Mouse (Mus musculus): Measurements from ENCODE around the gene Gm4871. TPM values are rescaled to one million over a fixed set of nuclear protein-coding genes. Genes with fewer than 3 reads are reported as not detected.
A peak's percentile ranks its signal among the peaks of the same experiment; 100 is the strongest.

The Gm4871 gene
- total and polyA plus RNA-seq, 3 experiments = not detected

GRCm38 (mm10) chr5:145004495-145004894 is 28.1 kb downstream of the Gm4871 start (continued):
- TF ChIP-seq ETS1 (IDR thresholded peaks at IDR 0.05; ENCODE audit: low read depth, low read length) (peak; percentile 71; the same call in 1 of the 2 replicates), JUND (IDR thresholded peaks at IDR 0.05; ENCODE audit: low read depth, low read length) (no peak), BHLHE40 (IDR thresholded peaks at IDR 0.05; ENCODE audit: borderline replicate concordance, low read depth, low read length) (no peak), POLR2A (IDR thresholded peaks at IDR 0.05; ENCODE audit: control insufficient read depth in 1 of 2, insufficient read depth in 1 of 2, low read depth in 1 of 2, low read length in 2 of 2, poor library complexity in 1 of 2) (no peak), GATA1 (IDR thresholded peaks at IDR 0.05; ENCODE audit: low read depth, low read length) (0 out of 2 replicates have a peak, but pooled peaks have one; percentile 7), USF1 (IDR thresholded peaks at IDR 0.05; ENCODE audit: low read depth, low read length) (no peak), EP300 (IDR thresholded peaks at IDR 0.05; ENCODE audit: low read depth in 1 of 2, low read length in 2 of 2) (0 out of 4 replicates have a peak, but pooled peaks of 1 of the 2 experiments have one; percentile 13), RCOR1 (IDR thresholded peaks at IDR 0.05; ENCODE audit: low read depth, low read length) (no peak)

GRCm38 (mm10) chr5:145003362-145003761 is 29.2 kb downstream of the Gm4871 start:
- DNase-seq (ENCODE audit: low read depth, low spot score) = no peak
- Histone ChIP-seq H3K79me2 (ENCODE audit: control insufficient read depth, insufficient read depth, low read length, poor library complexity) (no peaks in the 10 kb centered on the region), H3K27me3 (ENCODE audit: control insufficient read depth in 1 of 2, insufficient read depth in 2 of 2, low read length in 2 of 2) (no peaks in the 10 kb centered on the region), H3K4me1 (ENCODE audit: control insufficient read depth in 1 of 2, insufficient read depth in 2 of 2, low read length in 2 of 2) (peaks cover 12% of the 10 kb centered on the region in 2 experiments; a peak in 3 of 4 replicates), H3K36me3 (ENCODE audit: control insufficient read depth in 1 of 2, insufficient read depth in 2 of 2, low read length in 2 of 2) (no peaks in the 10 kb centered on the region; a peak in 2 of 4 replicates), H3K9me3 (replicated peaks; ENCODE audit: insufficient read depth, low read length) (no peaks in the 10 kb centered on the region), H3K27ac (ENCODE audit: control insufficient read depth, low read depth, low read length) (no peak overlapping the region), H3K4me3 (ENCODE audit: control insufficient read depth in 1 of 2, insufficient read depth in 1 of 2, low read depth in 2 of 2, low read length in 2 of 2) (no peak overlapping the region), H3K9ac (ENCODE audit: control insufficient read depth, low read depth, low read length, poor library complexity, severe bottlenecking) (no peak overlapping the region)
- TF ChIP-seq POLR2AphosphoS5 (IDR thresholded peaks at IDR 0.05; ENCODE audit: borderline replicate concordance, low read depth, low read length) (no peak), BHLHE40 (IDR thresholded peaks at IDR 0.05; ENCODE audit: borderline replicate concordance, low read depth, low read length) (no peak), SIN3A (IDR thresholded peaks at IDR 0.05; ENCODE audit: low read length) (no peak), TCF12 (IDR thresholded peaks at IDR 0.05; ENCODE audit: low read depth, low read length) (no peak), CTCF (IDR thresholded peaks at IDR 0.05 in 2 of 3, conservative IDR thresholded peaks at IDR 0.05 in 1 of 3; ENCODE audit: control insufficient read depth in 1 of 3, insufficient read depth in 1 of 3, low read depth in 2 of 3, low read length in 3 of 3, poor library complexity in 1 of 3, severe bottlenecking in 1 of 3) (no peak), KAT2A (conservative IDR thresholded peaks at IDR 0.05; ENCODE audit: low read depth, low read length) (no peak), POLR2AphosphoS2 (IDR thresholded peaks at IDR 0.05; ENCODE audit: low read length) (no peak), ETS1 (IDR thresholded peaks at IDR 0.05; ENCODE audit: low read depth, low read length) (no peak), ZMIZ1 (IDR thresholded peaks at IDR 0.05; ENCODE audit: low read depth, low read length) (no peak)

- Histone ChIP-seq H3K9me3 (replicated peaks; ENCODE audit: insufficient read depth, low read length) (no peaks in the 10 kb centered on the region), H3K4me3 (ENCODE audit: control insufficient read depth in 1 of 2, insufficient read depth in 1 of 2, low read depth in 2 of 2, low read length in 2 of 2) (no peak overlapping the region), H3K4me1 (ENCODE audit: control insufficient read depth in 1 of 2, insufficient read depth in 2 of 2, low read length in 2 of 2) (peaks cover 3 to 7% of the 10 kb centered on the region in 2 experiments; a peak in 2 of 4 replicates), H3K36me3 (ENCODE audit: control insufficient read depth in 1 of 2, insufficient read depth in 2 of 2, low read length in 2 of 2) (no peaks in the 10 kb centered on the region), H3K27ac (ENCODE audit: control insufficient read depth, low read depth, low read length) (no peak overlapping the region), H3K79me2 (ENCODE audit: control insufficient read depth, insufficient read depth, low read length, poor library complexity) (no peaks in the 10 kb centered on the region), H3K9ac (ENCODE audit: control insufficient read depth, low read depth, low read length, poor library complexity, severe bottlenecking) (no peak overlapping the region), H3K27me3 (ENCODE audit: control insufficient read depth in 1 of 2, insufficient read depth in 2 of 2, low read length in 2 of 2) (no peaks in the 10 kb centered on the region)
- DNase-seq (ENCODE audit: low read depth, low spot score) = peak; percentile 90
- TF ChIP-seq JUND (IDR thresholded peaks at IDR 0.05; ENCODE audit: low read depth, low read length) (no peak; the same call in 1 of the 2 replicates), ZC3H11A (IDR thresholded peaks at IDR 0.05; ENCODE audit: low read depth, low read length) (peak; percentile 60), MAFK (IDR thresholded peaks at IDR 0.05; ENCODE audit: borderline replicate concordance, low read depth, low read length) (no peak), MYB (IDR thresholded peaks at IDR 0.05; ENCODE audit: low read depth, low read length) (no peak), POLR2AphosphoS2 (IDR thresholded peaks at IDR 0.05; ENCODE audit: low read length) (no peak), E2F4 (IDR thresholded peaks at IDR 0.05; ENCODE audit: borderline replicate concordance, low read depth, low read length) (no peak), MAX (IDR thresholded peaks at IDR 0.05; ENCODE audit: low read length) (no peak), EP300 (IDR thresholded peaks at IDR 0.05; ENCODE audit: low read depth in 1 of 2, low read length in 2 of 2) (peak in 1 of 2 experiments; percentile 20; a peak in 1 of 4 replicates), RCOR1 (IDR thresholded peaks at IDR 0.05; ENCODE audit: low read depth, low read length) (no peak), USF1 (IDR thresholded peaks at IDR 0.05; ENCODE audit: low read depth, low read length) (no peak), ZMIZ1 (IDR thresholded peaks at IDR 0.05; ENCODE audit: low read depth, low read length) (no peak), UBTF (IDR thresholded peaks at IDR 0.05; ENCODE audit: borderline replicate concordance, insufficient read depth, low read depth, low read length) (no peak), SMC3 (IDR thresholded peaks at IDR 0.05; ENCODE audit: low read depth, low read length) (peak; percentile 95), RAD21 (IDR thresholded peaks at IDR 0.05; ENCODE audit: low read depth, low read length) (peak; percentile 70), POLR2AphosphoS5 (IDR thresholded peaks at IDR 0.05; ENCODE audit: borderline replicate concordance, low read depth, low read length) (no peak), ZKSCAN1 (IDR thresholded peaks at IDR 0.05; ENCODE audit: low read depth, low read length) (no peak), TCF12 (IDR thresholded peaks at IDR 0.05; ENCODE audit: low read depth, low read length) (no peak), ETS1 (IDR thresholded peaks at IDR 0.05; ENCODE audit: low read depth, low read length) (no peak), NELFE (IDR thresholded peaks at IDR 0.05; ENCODE audit: low read depth, low read length) (no peak), HCFC1 (IDR thresholded peaks at IDR 0.05; ENCODE audit: low read depth, low read length) (0 out of 2 replicates have a peak, but pooled peaks have one; percentile 25), MEF2A (IDR thresholded peaks at IDR 0.05; ENCODE audit: extremely low read depth, insufficient replicate concordance, low read depth, low read length, poor library complexity, severe bottlenecking) (no peak)
These were observed 34.1 kb downstream of the Gm4871 start for GRCm38 (mm10) chr5:144998491-144998890.

All from MEL (cell line).